Mouse (Mus musculus): ENCODE data around the gene Magea3.
"Not testable (repeated sequence)": the region's sequence is repeated elsewhere in the genome, so short reads cannot be mapped to it uniquely, and the experiment has no call there.

Gene Magea3

GRCm38 (mm10) chrX:154949405-154949804 lies at the start of gene Magea3:
Gene Magea3, minus strand, starts transcription at chrX:154949505.
- DNase-seq = not testable (repeated sequence)

GRCm38 (mm10) chrX:154995750-154996149 lies 46.4 kb upstream of the Magea3 start, which contains the start of gene Magea8:
Gene Magea8, minus strand, starts transcription at chrX:154995850.
- DNase-seq = not testable (repeated sequence)

- DNase-seq = not testable (repeated sequence)
Measured at GRCm38 (mm10) chrX:154935887-154936286, 13.4 kb downstream of the Magea3 start, which contains the start of gene Magea6. Gene Magea6, minus strand, starts transcription at chrX:154935987.

Measured in spleen, adult 18-20 months (tissue).